Mouse (Mus musculus) forebrain, postnatal 0 days (tissue): Measurements from ENCODE around the gene Sirpb1b. TPM values are rescaled to one million over a fixed set of nuclear protein-coding genes. Genes with fewer than 3 reads are reported as not detected.
"Not testable (repeated sequence)": the region's sequence is repeated elsewhere in the genome, so short reads cannot be mapped to it uniquely, and the experiment has no call there.

Source experiments
- ATAC-seq: fragments of 200-750 bp; cut with Nextera tagmentation; 2 replicates; pipeline ENCODE4 v1.8.0; 2017; ENCODE audit warnings: mild to moderate bottlenecking, moderate library complexity
- DNase-seq: peaks from one replicate; pipeline ENCODE4 v3.0.0-alpha.2; 2015
- H3K27ac ChIP-seq: fragments of 300-500 bp; sonication (generic); 2 replicates; pipeline ENCODE4 v1.5.1; 2014; ENCODE audit warnings: low read depth, mild to moderate bottlenecking, antibody characterized with exemption, low read length, moderate library complexity, mixed read lengths
- H3K27me3 ChIP-seq: fragments of 300-500 bp; sonication (generic); 2 replicates; pipeline ENCODE4 v1.6.1; 2014; ENCODE audit warnings: mild to moderate bottlenecking, low read length, mixed read lengths; ENCODE audit not compliant: insufficient read depth
- H3K36me3 ChIP-seq: fragments of 300-500 bp; sonication (generic); 2 replicates; pipeline ENCODE4 v1.6.1; 2014; ENCODE audit warnings: mild to moderate bottlenecking, moderate library complexity; ENCODE audit not compliant: insufficient read depth
- H3K4me1 ChIP-seq: fragments of 300-500 bp; sonication (generic); 2 replicates; pipeline ENCODE4 v1.6.1; 2014; ENCODE audit warnings: antibody characterized with exemption; ENCODE audit not compliant: insufficient read depth
- H3K4me2 ChIP-seq: fragments of 300-500 bp; sonication (generic); 2 replicates; pipeline ENCODE4 v1.6.1; 2014; ENCODE audit warnings: low read depth, mild to moderate bottlenecking, moderate library complexity
- H3K4me3 ChIP-seq: fragments of 300-500 bp; sonication (generic); 2 replicates; pipeline ENCODE4 v1.5.1; 2014; ENCODE audit warnings: low read depth, low read length, mixed read lengths
- H3K9ac ChIP-seq: fragments of 300-500 bp; sonication (generic); 2 replicates; pipeline ENCODE4 v1.6.1; 2014; ENCODE audit warnings: mild to moderate bottlenecking
- H3K9me3 ChIP-seq: fragments of 300-500 bp; sonication (generic); 2 replicates; pipeline ENCODE4 v1.6.1; 2016; ENCODE audit warnings: low read length
- WGBS: fragments of 180-500 bp; shearing (Covaris S2); extraction: QIAGEN DNeasy Blood & Tissue Kit; methylation state at CpG from one replicate; pipeline ENCODE4 v1.1.7; 2014; 5-methylcytosine and 5-hydroxymethylcytosine counted together
- polyA plus RNA-seq: library from polyadenylated mRNA; unstranded; fragments of >200 nt; fragmentation: Nextera tagmentation; extraction: Ambion mirVana; gene quantifications from 2 replicates; pipeline ENCODE4 v1.2.1, GENCODE M21; 2015
- total RNA-seq: library from RNA; depleted of rRNA; stranded (reverse); fragments of >200 nt; gene quantifications from 2 replicates; pipeline ENCODE4 v1.2.3, GENCODE M21; 2014; rRNA removed

Gene Sirpb1b
- total and polyA plus RNA-seq, 2 experiments from 2014 or later, result not detected

DNA sequence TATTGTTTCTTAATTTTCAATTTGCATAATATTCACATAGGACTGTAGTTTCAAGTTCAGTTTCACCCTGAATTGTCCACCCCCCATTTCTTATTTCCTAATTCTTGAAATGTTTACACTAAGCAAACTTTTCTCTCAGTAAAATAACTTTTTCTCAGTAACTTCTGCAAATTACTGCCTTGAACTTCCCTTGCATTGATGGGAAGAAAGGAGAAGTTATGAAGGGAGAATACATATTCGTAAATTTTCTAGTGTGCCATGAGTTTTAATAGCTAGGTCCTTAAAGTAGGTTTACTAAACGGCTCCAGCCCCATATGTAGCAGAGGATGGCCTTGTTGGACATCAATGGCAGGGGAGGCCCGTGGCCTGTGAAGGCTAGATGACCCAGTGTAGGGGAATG, 104.7 kb downstream of the Sirpb1b start:
- DNase-seq, H3K36me3 ChIP-seq, H3K4me1 ChIP-seq, H3K9me3 ChIP-seq, H3K27ac ChIP-seq, H3K4me3 ChIP-seq, ATAC-seq, H3K9ac ChIP-seq, H3K27me3 ChIP-seq, H3K4me2 ChIP-seq: not testable (repeated sequence)
- 100% methylated on average over 1 of the region's 3 CpGs for WGBS

Other genes starting within 250 kb of the Sirpb1b start
- not detected in 2 replicates for gene Gm9733, start 242.8 kb downstream of the Sirpb1b start, total RNA-seq
- gene Gm9733, start 242.8 kb downstream of the Sirpb1b start, polyA plus RNA-seq, result not detected in 2 replicates
- not detected in 2 replicates for gene Sirpb1a, start 148.5 kb downstream of the Sirpb1b start, total RNA-seq
- not detected in 2 replicates for gene Sirpb1a, start 148.5 kb downstream of the Sirpb1b start, polyA plus RNA-seq